Mouse (Mus musculus) splenic B cell, adult 2 months (primary cell): ENCODE measurements around the gene Ptch2.

ENCODE experiments used
- DNase-seq: peaks from one replicate; pipeline ENCODE4 v3.0.0-alpha.2; 2011; ENCODE audit warnings: low read depth, low spot score
- H3K27me3 ChIP-seq: 2 replicates; pipeline ENCODE4 v1.6.1; 2012; ENCODE audit warnings: mild to moderate bottlenecking, low read length, moderate library complexity, mixed read lengths; ENCODE audit not compliant: control insufficient read depth, poor library complexity, insufficient read depth, severe bottlenecking
- H3K36me3 ChIP-seq: 2 replicates; pipeline ENCODE4 v1.6.1; 2012; ENCODE audit warnings: mild to moderate bottlenecking, low read length, moderate library complexity, mixed read lengths; ENCODE audit not compliant: control insufficient read depth, poor library complexity, insufficient read depth, severe bottlenecking

The Ptch2 gene

DNA sequence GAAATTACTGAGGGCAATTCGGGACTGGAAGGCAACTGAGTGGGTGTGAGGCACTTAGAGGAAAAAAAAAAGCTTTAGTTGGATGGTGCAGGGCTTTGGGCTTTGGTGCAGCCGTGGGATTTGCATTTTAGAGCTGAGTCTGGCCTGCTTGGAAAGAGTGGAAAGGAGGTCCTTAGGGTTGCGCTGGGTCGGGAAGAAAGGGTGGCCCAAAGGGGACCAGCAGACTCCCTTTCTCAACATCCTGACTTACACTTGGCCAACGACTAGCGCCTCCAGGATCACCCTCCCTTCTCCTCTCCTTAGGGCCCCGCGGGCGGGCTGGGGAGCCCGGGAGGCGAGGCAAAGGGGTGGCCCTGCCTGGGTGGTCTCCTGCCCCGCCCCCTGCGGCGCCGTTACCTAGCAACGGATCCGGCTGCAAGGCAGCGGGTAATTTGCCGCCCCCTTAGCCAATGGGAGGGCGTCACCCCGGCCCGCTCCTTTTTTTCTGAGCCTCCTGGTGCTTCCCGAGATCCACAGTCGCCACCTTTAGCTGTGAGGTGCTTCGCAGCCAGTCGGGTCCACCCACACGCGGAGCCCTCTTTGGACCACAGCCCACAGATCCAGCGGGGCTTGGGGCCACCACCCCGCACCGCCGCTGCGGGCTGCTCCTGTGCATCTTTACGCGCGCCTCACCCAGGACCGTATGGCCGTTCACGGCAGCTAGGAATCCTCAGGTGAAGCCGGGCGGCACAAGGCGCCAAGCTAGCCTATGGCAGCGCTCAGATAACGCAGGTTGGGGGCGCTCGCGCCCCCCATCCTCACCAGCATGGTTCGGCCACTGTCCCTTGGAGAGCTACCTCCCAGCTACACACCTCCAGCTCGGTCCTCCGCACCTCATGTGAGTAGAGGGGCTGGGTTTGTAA, at the start of gene Ptch2:
Gene Ptch2 (plus strand): TSS at position 525 of the 902 bp plus-strand sequence.
- Histone ChIP-seq H3K36me3 (no peaks in the 10 kb centered on the region), H3K27me3 (no peaks in the 10 kb centered on the region)
- DNase-seq: no peak

DNA sequence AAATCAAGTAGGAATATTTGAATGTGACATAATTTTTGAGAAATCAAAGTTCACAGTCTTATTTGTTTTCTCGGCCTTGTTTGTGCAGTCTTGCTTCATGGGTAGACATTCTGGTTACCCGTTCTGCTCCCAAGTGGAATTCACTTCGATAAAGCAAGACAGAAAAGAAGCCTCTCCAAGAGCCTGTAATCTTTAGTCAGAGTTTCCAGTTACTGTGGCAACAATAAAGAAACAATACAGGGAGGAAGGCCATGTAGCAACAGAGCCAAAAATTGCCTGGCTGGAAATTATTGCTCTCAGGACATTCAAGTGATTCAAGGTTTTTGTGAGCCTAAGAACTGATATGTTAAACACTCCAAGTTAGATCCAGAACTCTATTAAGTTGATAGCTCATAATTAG, 47.0 kb upstream of the Ptch2 start:
- H3K36me3 ChIP-seq: peaks cover 1% of the 10 kb centered on the region; the same call in 1 of the 2 replicates
- H3K27me3 ChIP-seq: no peaks in the 10 kb centered on the region
- no peak for DNase-seq

DNA sequence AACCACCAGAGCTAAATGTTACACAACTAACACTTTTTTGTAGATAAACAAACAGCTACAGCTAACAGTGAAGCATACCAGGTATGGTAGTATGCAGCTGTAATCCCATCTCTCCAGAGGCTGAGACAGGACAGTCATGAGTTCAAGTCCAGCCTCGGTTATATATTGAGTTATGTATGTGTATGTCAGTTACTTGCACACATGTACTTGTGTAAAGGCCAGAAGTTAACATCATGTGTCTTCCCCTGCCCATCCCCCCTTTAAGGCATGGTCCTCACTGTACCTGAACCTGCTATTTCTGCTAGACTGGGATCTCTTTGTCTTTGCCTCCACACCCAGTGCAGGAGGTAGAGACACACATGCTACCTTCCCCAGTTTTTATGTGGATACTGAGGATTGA, 46.4 kb upstream of the Ptch2 start:
- DNase-seq: no peak
- H3K36me3 ChIP-seq: peaks cover 1% of the 10 kb centered on the region; the same call in 1 of the 2 replicates

DNA sequence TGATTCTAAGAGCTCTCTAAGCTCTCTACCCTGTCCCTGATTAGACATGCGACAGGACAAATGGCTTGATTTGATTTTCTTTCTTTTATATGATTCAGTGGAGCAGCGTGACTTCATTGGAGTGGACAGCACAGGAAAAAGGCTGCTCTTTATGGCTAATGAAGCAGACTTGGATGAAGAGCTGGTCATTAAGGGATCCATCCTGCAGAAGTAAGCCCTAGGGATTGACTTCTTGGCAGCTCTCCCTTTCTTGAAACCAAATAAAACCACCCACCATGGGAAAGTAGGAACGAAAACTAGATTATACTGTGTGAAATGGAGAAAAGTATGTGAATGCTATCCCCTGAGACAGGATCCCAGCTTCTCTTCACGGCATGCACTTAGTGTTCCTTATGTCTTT, 43.2 kb upstream of the Ptch2 start:
- Histone ChIP-seq H3K36me3 (peaks cover 1% of the 10 kb centered on the region; the same call in 1 of the 2 replicates), H3K27me3 (no peaks in the 10 kb centered on the region)
- no peak for DNase-seq

More for the DNA sequence above, 46.4 kb upstream of the Ptch2 start:
- no peaks in the 10 kb centered on the region for H3K27me3 ChIP-seq

DNA sequence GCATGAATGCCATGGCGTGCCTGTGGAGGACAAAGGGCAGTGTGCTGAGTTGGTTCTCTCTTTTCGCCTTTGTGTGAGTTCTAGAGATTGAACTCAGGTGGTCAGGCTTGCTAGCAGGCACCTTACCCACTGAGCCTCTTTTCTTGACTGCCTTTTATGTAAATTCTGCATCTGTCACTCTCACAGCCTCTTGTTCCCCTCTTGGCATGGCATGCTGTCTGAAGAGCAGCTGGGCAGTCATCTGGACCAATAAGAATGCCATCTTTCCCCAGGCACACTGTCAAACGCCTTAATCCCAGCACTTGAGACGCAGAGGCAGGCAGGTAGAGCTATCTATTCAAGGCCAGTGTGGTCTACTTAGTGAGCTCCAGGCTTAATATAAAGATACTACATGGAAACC, 41.9 kb upstream of the Ptch2 start:
- no peak for DNase-seq
- H3K27me3 ChIP-seq: no peaks in the 10 kb centered on the region
- H3K36me3 ChIP-seq: peaks cover 1% of the 10 kb centered on the region; the same call in 1 of the 2 replicates

DNA sequence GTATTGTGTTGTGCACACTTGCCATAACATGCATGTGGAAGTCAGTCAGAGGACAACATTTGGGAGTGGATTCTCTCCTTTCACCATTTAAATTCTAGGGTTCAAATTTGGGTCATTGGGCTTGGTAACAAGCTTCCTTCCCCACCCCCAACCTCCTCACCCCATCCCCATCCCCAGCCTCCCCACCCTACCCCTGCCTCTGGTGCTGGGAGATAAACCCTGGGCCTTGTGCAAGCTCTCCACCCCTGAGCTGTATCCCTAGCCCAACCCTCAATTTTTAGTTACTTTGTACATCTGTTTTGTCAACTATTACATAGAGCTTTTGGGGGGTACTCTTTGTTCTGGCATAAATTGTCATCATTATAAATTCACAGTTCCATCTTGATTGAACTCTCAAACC, 39.8 kb upstream of the Ptch2 start:
- no peak for DNase-seq
- no peaks in the 10 kb centered on the region for H3K27me3 ChIP-seq
- H3K36me3 ChIP-seq: peaks cover 3% of the 10 kb centered on the region

DNA sequence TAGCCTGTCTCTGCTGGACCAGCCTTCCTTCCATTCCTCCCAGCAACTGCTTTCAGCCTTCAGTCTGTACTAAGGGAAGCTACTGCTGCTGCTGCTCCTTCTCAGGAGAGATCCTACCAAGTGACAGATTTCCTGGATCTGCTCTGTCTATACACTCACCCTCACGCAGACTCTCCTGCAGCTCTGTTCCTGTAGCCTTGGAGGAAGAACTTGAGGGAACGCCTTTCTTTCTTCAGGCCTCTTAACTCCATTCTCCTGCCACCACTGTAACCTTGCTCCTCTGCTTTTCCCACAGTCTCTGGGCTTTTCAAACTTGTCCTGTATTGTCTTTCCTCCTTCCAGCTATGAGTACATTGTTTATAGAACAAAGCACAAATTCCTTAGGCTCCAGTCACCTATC, 39.4 kb upstream of the Ptch2 start:
- Histone ChIP-seq H3K27me3 (no peaks in the 10 kb centered on the region), H3K36me3 (peaks cover 3% of the 10 kb centered on the region)
- DNase-seq: no peak

DNA sequence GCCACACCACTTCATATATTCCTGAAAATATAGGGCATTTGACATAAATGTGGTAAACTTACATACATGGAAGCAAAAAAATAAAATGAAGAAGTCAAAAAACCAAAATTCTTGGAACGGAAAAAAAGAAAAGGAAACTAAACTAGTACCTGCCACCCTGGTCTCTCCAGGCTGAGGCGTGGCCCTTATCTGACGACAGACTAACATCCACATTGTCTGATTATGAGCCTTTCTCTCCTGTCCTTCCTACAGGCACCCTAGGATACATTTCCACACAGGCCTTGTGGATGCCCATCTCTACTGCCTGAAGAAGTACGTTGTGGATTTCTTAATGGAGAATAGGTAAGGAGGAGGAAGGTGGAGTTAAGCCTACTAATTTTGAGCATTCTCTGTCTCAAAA, 37.4 kb upstream of the Ptch2 start:
- H3K36me3 ChIP-seq: peaks cover 2% of the 10 kb centered on the region
- no peak for DNase-seq
- no peaks in the 10 kb centered on the region for H3K27me3 ChIP-seq

DNA sequence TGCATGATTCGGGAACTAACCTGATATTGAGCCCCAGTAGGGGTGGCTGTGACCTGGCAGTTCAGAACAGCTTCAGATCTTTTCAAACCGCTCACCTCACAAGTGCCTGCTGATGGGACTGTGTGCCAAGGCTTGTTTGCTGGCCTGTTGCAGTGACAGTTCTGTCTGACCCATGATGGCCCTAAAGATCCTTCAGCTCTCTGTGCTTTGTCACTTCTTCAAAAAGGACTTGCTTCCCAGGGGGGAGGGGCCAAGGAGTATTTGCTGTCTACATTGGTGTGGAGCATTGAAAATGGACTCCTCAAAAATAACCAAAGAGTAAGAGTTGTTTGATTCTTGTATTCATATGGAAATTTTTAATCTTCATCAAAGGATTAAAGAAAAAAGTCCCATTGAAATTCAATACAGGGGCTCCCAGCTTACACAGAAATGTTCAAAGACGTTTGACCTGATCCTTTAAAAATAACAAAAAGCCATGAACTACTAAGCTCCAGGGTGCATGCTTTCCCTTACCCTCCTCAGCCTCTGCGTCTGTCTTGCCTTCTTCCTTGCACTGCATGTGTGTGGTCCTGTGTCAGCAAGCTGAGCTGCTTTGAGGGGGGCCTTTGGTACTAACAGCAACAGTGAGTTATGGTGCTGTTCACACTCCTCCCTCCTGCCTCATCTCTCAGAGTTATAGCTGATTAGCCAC, 33.0 kb upstream of the Ptch2 start:
- DNase-seq: no peak
- H3K27me3 ChIP-seq: no peaks in the 10 kb centered on the region
- H3K36me3 ChIP-seq: peaks cover 6% of the 10 kb centered on the region

DNA sequence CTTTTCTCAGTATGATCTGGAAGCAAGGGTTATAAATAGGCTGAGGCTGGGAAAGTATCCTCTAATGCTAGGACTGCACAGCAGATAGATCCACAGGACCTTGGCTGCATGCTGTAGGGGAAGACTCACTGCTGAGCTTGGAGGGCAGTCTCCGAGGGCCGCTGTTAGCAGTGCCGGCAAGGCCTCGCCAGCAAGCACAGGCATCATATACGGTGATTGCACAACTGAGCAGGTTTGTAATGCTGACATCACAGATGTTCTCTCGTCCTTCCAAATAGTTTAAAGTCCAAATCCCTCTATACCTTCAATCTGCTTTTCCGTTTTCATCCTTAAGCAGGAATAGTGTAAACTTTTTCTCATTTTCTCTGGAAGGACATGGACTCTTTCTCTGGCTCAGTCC, 27.8 kb upstream of the Ptch2 start:
- H3K36me3 ChIP-seq: peaks cover 10% of the 10 kb centered on the region; the same call in 1 of the 2 replicates
- no peaks in the 10 kb centered on the region for H3K27me3 ChIP-seq
- DNase-seq: no peak

DNA sequence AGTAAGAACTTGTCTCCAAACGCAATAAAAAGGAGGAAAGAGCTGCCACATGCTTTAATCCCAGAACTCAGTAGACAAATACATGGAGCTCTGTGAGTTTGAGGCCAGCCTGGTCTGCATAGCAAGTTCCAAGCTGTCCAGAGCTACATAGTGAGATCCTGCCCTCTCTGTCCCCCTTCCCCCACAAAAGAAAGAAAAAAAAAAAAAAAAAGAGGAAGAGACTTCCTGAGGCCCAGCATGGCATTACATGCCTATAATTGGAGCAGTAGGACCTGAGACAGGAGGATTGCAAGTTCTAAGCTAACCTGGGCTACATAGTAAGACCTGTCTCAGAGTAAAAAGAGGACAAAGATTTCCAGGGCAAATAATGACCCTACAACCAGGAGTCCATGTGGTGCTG, 26.2 kb upstream of the Ptch2 start:
- no peak for DNase-seq
- peaks cover 10% of the 10 kb centered on the region for H3K36me3 ChIP-seq
- no peaks in the 10 kb centered on the region for H3K27me3 ChIP-seq

DNA sequence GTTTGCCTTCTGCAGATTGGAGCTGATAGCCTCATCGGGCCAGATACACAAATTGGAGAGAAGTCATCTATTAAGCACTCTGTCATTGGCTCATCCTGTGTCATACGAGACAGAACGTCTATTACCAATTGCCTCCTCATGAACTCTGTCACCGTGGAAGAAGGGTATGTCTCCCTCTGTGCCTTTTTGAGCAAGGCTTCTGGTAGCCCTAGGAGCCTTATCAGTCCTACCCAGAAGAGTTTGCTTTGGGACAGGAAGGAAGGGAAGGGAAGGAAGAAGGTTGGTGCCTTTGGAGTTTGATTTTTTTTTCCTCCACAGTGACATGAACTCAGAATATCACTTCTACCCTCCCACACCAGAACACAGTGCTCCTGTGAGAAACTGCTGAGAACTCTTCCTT, 25.3 kb upstream of the Ptch2 start:
- no peak for DNase-seq
- H3K27me3 ChIP-seq: no peaks in the 10 kb centered on the region
- peaks cover 9% of the 10 kb centered on the region for H3K36me3 ChIP-seq

DNA sequence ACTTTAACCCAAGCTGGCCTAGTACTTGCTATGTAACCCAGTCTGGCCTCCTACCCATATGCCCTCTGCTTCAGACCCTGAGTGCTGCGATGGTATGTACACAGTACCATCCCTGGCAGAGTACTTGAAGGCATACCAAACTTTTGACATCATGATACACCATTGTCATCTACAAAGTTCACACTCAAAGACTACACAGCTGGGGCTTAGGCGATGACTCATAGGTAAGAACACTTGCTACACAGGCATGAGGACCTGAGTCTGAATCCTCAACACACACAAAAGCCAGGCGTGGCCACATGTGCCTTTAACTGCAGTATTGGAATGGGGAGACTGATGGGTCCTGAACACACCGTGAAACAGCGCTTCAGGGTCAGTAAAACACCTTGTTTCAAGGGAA, 24.7 kb upstream of the Ptch2 start:
- peaks cover 5% of the 10 kb centered on the region for H3K36me3 ChIP-seq
- DNase-seq: no peak
- H3K27me3 ChIP-seq: no peaks in the 10 kb centered on the region

DNA sequence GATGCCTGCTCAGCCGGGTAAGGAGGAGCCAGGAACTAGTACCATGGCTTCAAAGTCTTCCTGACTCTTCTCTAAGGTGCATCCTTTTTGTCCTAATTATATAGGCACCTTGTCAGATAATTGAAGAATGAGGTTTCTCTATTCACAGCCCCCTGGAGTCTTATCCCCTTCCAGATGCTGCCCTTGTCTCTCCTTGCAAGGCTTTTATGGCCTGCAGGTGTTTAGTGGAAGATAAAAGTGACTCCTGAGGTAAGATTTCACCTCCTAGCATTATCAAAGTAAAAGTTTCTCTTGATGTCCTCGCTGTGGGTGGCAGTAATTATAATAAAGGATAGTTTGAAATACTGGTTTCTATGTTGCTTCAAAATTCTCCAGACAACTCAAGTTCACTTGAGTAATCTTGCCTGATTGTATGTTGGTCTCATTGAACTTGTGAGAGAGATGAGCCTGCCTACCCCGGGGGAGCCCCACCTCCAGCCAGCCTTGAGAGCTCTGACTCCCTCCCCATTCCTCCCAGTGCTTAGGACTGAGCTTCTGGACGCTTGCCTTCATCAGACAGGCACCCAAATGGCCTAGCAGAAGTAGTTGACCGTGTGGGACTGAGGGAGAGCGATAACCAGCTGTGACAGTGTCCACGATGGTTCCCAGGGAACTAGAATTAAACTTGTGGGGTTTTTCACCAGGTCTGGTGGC, 7.8 kb upstream of the Ptch2 start:
- Histone ChIP-seq H3K27me3 (no peaks in the 10 kb centered on the region), H3K36me3 (peaks cover 8% of the 10 kb centered on the region; the same call in 1 of the 2 replicates)
- no peak for DNase-seq

DNA sequence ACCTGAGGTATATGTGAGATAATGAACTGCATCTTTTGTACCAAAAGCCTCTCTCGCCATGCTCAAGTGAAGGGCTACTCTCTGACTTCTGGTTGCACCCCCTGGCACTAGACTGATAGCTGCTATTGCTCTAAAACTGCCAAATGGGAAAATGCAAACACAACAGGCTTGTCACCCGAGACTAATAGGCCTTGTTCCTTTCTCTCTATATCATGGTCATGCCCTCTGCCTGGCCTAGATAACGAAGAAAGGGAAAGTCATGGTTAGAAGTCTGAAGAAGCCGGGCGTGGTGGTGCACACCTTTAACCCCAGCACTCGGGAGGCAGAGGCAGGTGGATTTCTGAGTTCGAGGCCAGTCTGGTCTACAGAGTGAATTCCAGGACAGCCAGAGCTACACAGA, 5.3 kb upstream of the Ptch2 start:
- H3K27me3 ChIP-seq: no peaks in the 10 kb centered on the region
- H3K36me3 ChIP-seq: peaks cover 8% of the 10 kb centered on the region; the same call in 1 of the 2 replicates
- DNase-seq: no peak
